Mouse (Mus musculus) C2C12 (cell line): ENCODE data around the gene Acadl.

ENCODE experiments used
- CEBPB ChIP-seq: IDR thresholded peaks from one replicate; pipeline ENCODE4 v1.6.1; 2011; ENCODE audit warnings: low read depth, mild to moderate bottlenecking, control low read depth, moderate library complexity
- CTCF ChIP-seq: IDR thresholded peaks from one replicate; pipeline ENCODE4 v1.5.1; 2011; ENCODE audit not compliant: control insufficient read depth, insufficient read depth, insufficient read length
- FOSL1 ChIP-seq: IDR thresholded peaks from one replicate; pipeline ENCODE4 v1.8.0; 2011; ENCODE audit warnings: mild to moderate bottlenecking, low read length; ENCODE audit not compliant: poor library complexity, insufficient read depth, severe bottlenecking
- MAX ChIP-seq: IDR thresholded peaks from one replicate; pipeline ENCODE4 v1.6.1; 2011; ENCODE audit warnings: mild to moderate bottlenecking, control low read depth
- MYOD1 ChIP-seq: IDR thresholded peaks from one replicate; pipeline ENCODE4 v1.6.1; 2011; ENCODE audit warnings: low read depth; ENCODE audit not compliant: control insufficient read depth, insufficient read length
- MYOG ChIP-seq: IDR thresholded peaks from one replicate; pipeline ENCODE4 v1.6.1; 2011; ENCODE audit not compliant: control insufficient read depth, insufficient read length; ENCODE audit errors: extremely low read depth
- USF1 ChIP-seq: IDR thresholded peaks from one replicate; pipeline ENCODE4 v1.6.1; 2011; ENCODE audit warnings: low read depth, mild to moderate bottlenecking, control low read depth, moderate library complexity

DNA sequence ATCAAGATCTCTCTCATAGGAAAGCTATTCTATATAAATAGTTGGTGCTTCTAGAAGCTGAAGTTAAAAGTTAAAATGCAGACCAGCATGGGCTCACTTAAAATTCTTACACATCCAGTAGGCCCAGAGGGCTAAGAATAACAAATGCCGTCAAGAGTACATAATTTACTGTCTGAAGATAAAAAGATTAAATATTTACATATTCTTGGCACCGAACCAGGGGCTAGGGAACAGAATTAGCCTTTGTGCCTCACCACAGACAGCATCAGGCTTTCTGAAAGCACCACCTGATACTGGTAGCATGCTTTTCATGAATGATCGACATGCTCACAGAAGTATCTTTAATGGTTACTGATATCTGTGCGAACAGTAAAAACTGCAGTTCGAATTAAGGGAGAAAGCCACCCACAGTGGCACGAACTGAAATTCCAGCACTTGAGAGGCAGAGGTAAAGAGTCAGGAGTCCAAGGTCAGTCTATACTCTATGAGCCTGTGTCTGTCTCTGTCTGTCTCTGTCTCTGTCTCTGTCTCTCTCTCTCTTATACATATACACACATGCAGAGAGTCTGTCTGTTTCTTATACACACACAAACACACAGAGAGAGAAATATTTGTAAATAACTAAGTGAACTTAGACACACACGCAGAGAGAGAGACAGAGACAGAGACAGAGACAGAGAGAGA, 23.2 kb downstream of the Acadl start:
- no peak for TF ChIP-seq CTCF
- no peak for TF ChIP-seq CEBPB
- TF ChIP-seq MAX, result no peak
- TF ChIP-seq USF1, result no peak
- TF ChIP-seq MYOD1, result no peak
- TF ChIP-seq MYOG, result no peak
- no peak for TF ChIP-seq FOSL1
